Mouse (Mus musculus) heart, adult 2 months (tissue): ENCODE measurements around the gene Kifc3.

ENCODE experiments used
- CTCF ChIP-seq: fragments of 200-600 bp; IDR thresholded peaks from 2 replicates; pipeline ENCODE4 v1.8.1; 2022; ENCODE audit warnings: antibody characterized with exemption, mild to moderate bottlenecking, moderate library complexity
- POLR2A ChIP-seq: fragments of 200-500 bp; IDR thresholded peaks from 2 replicates; pipeline ENCODE4 v1.6.1; 2011; ENCODE audit warnings: mild to moderate bottlenecking, low read depth, low read length, control low read depth; ENCODE audit not compliant: insufficient read depth

GRCm38 (mm10) chr8:95221045-95221444 lies 18.4 kb upstream of the Kifc3 start:
- no peak for TF ChIP-seq POLR2A
- no peak for TF ChIP-seq CTCF
